ENCODE assay signal across 14 mouse cellular contexts in genomic region chr8:98566661-98567060, GRCm38 (mm10).
"Had no signal": no experiment of that assay in that cellular context is flagged by ENCODE, and none has a peak within 500 bp of the region (broad histone marks: within the 10 kb centered on the region; RNA-seq: fewer than 3 reads in every experiment).

No protein-coding gene starts in this region.

- H3K4me1 ChIP-seq: kidney, embryonic 15.5 days; limb, embryonic 13.5 days; liver, embryonic 12.5 days; lung, embryonic 15.5 days; midbrain, embryonic 12.5 days; neural tube, embryonic 13.5 days had no signal

- H3K9ac ChIP-seq: kidney, embryonic 15.5 days; limb, embryonic 13.5 days; liver, embryonic 12.5 days; lung, embryonic 15.5 days; midbrain, embryonic 12.5 days; neural tube, embryonic 13.5 days had no signal

- H3K9me3 ChIP-seq: kidney, embryonic 15.5 days; limb, embryonic 13.5 days; liver, embryonic 12.5 days; lung, embryonic 15.5 days; midbrain, embryonic 12.5 days; neural tube, embryonic 13.5 days had no signal

- H3K4me2 ChIP-seq: kidney, embryonic 15.5 days; limb, embryonic 13.5 days; liver, embryonic 12.5 days; lung, embryonic 15.5 days; midbrain, embryonic 12.5 days; neural tube, embryonic 13.5 days had no signal

- ATAC-seq: liver, embryonic 12.5 days; midbrain, embryonic 16.5 days had no signal

- H3K4me3 ChIP-seq: kidney, embryonic 15.5 days; limb, embryonic 13.5 days; liver, embryonic 12.5 days; lung, embryonic 15.5 days; midbrain, embryonic 12.5 days; neural tube, embryonic 13.5 days had no signal

- DNase-seq: kidney, postnatal 14 days; left cerebral cortex, postnatal 4 days; retina, postnatal 1 day; right cerebral cortex, postnatal 4 days; spleen, adult 18-20 months; thymus, adult 18-20 months; thymus, postnatal 14 days had no signal

- H3K27me3 ChIP-seq: kidney, embryonic 15.5 days; limb, embryonic 13.5 days; liver, embryonic 12.5 days; lung, embryonic 15.5 days; midbrain, embryonic 12.5 days; neural tube, embryonic 13.5 days had no signal

- H3K27ac ChIP-seq: kidney, embryonic 15.5 days; limb, embryonic 13.5 days; liver, embryonic 12.5 days; lung, embryonic 15.5 days; midbrain, embryonic 12.5 days; neural tube, embryonic 13.5 days had no signal

- H3K36me3 ChIP-seq: kidney, embryonic 15.5 days; limb, embryonic 13.5 days; liver, embryonic 12.5 days; lung, embryonic 15.5 days; midbrain, embryonic 12.5 days; neural tube, embryonic 13.5 days had no signal
